Mouse (Mus musculus) adrenal gland, adult 8-10 months (tissue): Measurements from ENCODE around the gene Tbc1d16. TPM values are rescaled to one million over a fixed set of nuclear protein-coding genes. Genes with fewer than 3 reads are reported as not detected.
A peak's percentile ranks its signal among the peaks of the same experiment; 100 is the strongest.

Source experiments
- DNase-seq: peaks from one replicate; pipeline ENCODE4 v3.0.0; 2022
- total RNA-seq, 4 experiments: library from RNA; stranded (reverse); gene quantifications; 2 replicates each; pipeline ENCODE4 v1.2.4; 2022

Gene Tbc1d16
- total RNA-seq, 4 experiments from 2014 or later: 17.1 to 26.4 (median 22.0) TPM

GRCm38 (mm10) chr11:119207986-119208385, 20.3 kb downstream of the Tbc1d16 start:
- no peak for DNase-seq

- peak; percentile 42 for DNase-seq
Observed at GRCm38 (mm10) chr11:119206562-119206961, 21.7 kb downstream of the Tbc1d16 start.

GRCm38 (mm10) chr11:119205738-119206137, 22.6 kb downstream of the Tbc1d16 start:
- DNase-seq: no peak

- DNase-seq: no peak
Observed at GRCm38 (mm10) chr11:119203423-119203822, 24.9 kb downstream of the Tbc1d16 start.

- DNase-seq: no peak
Observed at GRCm38 (mm10) chr11:119199233-119199601, 29.1 kb downstream of the Tbc1d16 start.

- no peak for DNase-seq
Observed at GRCm38 (mm10) chr11:119198564-119199232, 29.6 kb downstream of the Tbc1d16 start.

- no peak for DNase-seq
Observed at GRCm38 (mm10) chr11:119197618-119198563, 30.4 kb downstream of the Tbc1d16 start.

GRCm38 (mm10) chr11:119192605-119193004, 35.7 kb downstream of the Tbc1d16 start:
- DNase-seq: no peak

- no peak for DNase-seq
Observed at GRCm38 (mm10) chr11:119192176-119192575, 36.1 kb downstream of the Tbc1d16 start.

GRCm38 (mm10) chr11:119191606-119192081, 36.7 kb downstream of the Tbc1d16 start:
- DNase-seq: peak; percentile 69

- peak; percentile 76 for DNase-seq
Observed at GRCm38 (mm10) chr11:119190498-119190897, 37.8 kb downstream of the Tbc1d16 start.

- DNase-seq: no peak
Observed at GRCm38 (mm10) chr11:119189319-119189718, 39.0 kb downstream of the Tbc1d16 start.

GRCm38 (mm10) chr11:119188389-119188788, 39.9 kb downstream of the Tbc1d16 start:
- peak; percentile 78 for DNase-seq

GRCm38 (mm10) chr11:119187800-119188197, 40.5 kb downstream of the Tbc1d16 start:
- DNase-seq: no peak

- DNase-seq: peak; percentile 79
Observed at GRCm38 (mm10) chr11:119186989-119187799, 41.1 kb downstream of the Tbc1d16 start.

GRCm38 (mm10) chr11:119186381-119186780, 41.9 kb downstream of the Tbc1d16 start:
- DNase-seq: peak; percentile 79

- DNase-seq: no peak
Observed at GRCm38 (mm10) chr11:119183684-119184310, 44.5 kb downstream of the Tbc1d16 start.

GRCm38 (mm10) chr11:119181861-119182395, 46.4 kb downstream of the Tbc1d16 start:
- DNase-seq: no peak

- DNase-seq: no peak
Observed at GRCm38 (mm10) chr11:119180824-119181582, 47.3 kb downstream of the Tbc1d16 start.

GRCm38 (mm10) chr11:119178317-119178716, 50.0 kb downstream of the Tbc1d16 start:
- no peak for DNase-seq
